Mouse (Mus musculus): ENCODE results near the gene Mcrip2.
"Not testable (repeated sequence)": the region's sequence is repeated elsewhere in the genome, so short reads cannot be mapped to it uniquely, and the experiment has no call there.

Mcrip2 gene

GRCm38 (mm10) chr17:25880913-25881641, 12.5 kb upstream of the Mcrip2 start:
- no peak for DNase-seq (ENCODE audit: low read depth, low spot score)

GRCm38 (mm10) chr17:25880196-25880910, 11.8 kb upstream of the Mcrip2 start, which contains the start of gene Wfikkn1:
Wfikkn1 (minus strand) TSS chr17:25880858.
- DNase-seq (ENCODE audit: low read depth, low spot score): no peak

GRCm38 (mm10) chr17:25879750-25880149, 11.2 kb upstream of the Mcrip2 start:
- DNase-seq (ENCODE audit: low read depth, low spot score): no peak

- no peak for DNase-seq (ENCODE audit: low read depth, low spot score)
These were observed 10.7 kb upstream of the Mcrip2 start for GRCm38 (mm10) chr17:25879261-25879660.

GRCm38 (mm10) chr17:25878611-25879180, 10.1 kb upstream of the Mcrip2 start:
- DNase-seq (ENCODE audit: low read depth, low spot score): no peak

GRCm38 (mm10) chr17:25877741-25878610, 9.4 kb upstream of the Mcrip2 start:
- no peak for DNase-seq (ENCODE audit: low read depth, low spot score)

- DNase-seq (ENCODE audit: low read depth, low spot score): no peak
These were observed 8.5 kb upstream of the Mcrip2 start for GRCm38 (mm10) chr17:25877025-25877424.

GRCm38 (mm10) chr17:25876347-25876915, 7.9 kb upstream of the Mcrip2 start:
- DNase-seq (ENCODE audit: low read depth, low spot score): no peak

GRCm38 (mm10) chr17:25875171-25876136, 6.9 kb upstream of the Mcrip2 start:
- peak; percentile 85 for DNase-seq (ENCODE audit: low read depth, low spot score)

- DNase-seq (ENCODE audit: low read depth, low spot score): peak; percentile 94
These were observed 6.2 kb upstream of the Mcrip2 start, which contains the start of gene Mettl26 for GRCm38 (mm10) chr17:25874721-25875170. Mettl26 (plus strand) TSS chr17:25875074.

GRCm38 (mm10) chr17:25874148-25874720, 5.7 kb upstream of the Mcrip2 start:
- DNase-seq (ENCODE audit: low read depth, low spot score): no peak

- DNase-seq (ENCODE audit: low read depth, low spot score): no peak
These were observed 5.0 kb upstream of the Mcrip2 start for GRCm38 (mm10) chr17:25873405-25874147.

- DNase-seq (ENCODE audit: low read depth, low spot score): no peak
These were observed 4.1 kb upstream of the Mcrip2 start for GRCm38 (mm10) chr17:25872676-25873075.

- DNase-seq (ENCODE audit: low read depth, low spot score): not testable (repeated sequence)
These were observed 3.0 kb upstream of the Mcrip2 start for GRCm38 (mm10) chr17:25871566-25871965.

- DNase-seq (ENCODE audit: low read depth, low spot score): no peak
These were observed 1.4 kb upstream of the Mcrip2 start for GRCm38 (mm10) chr17:25869954-25870353.

- DNase-seq (ENCODE audit: low read depth, low spot score): no peak
These were observed 934 bp upstream of the Mcrip2 start for GRCm38 (mm10) chr17:25869498-25869897.

- DNase-seq (ENCODE audit: low read depth, low spot score): no peak
These were observed 546 bp downstream of the Mcrip2 start for GRCm38 (mm10) chr17:25867836-25868600.

- no peak for DNase-seq (ENCODE audit: low read depth, low spot score)
These were observed 1.1 kb downstream of the Mcrip2 start for GRCm38 (mm10) chr17:25867509-25867835.

Measured in forelimb bud, embryonic 11.5 days (tissue).